Mouse (Mus musculus): ENCODE results near the gene Diaph2. TPM values are rescaled to one million over a fixed set of nuclear protein-coding genes. Genes with fewer than 3 reads are reported as not detected.
"Not testable (repeated sequence)": the region's sequence is repeated elsewhere in the genome, so short reads cannot be mapped to it uniquely, and the experiment has no call there.

Gene Diaph2
- polyA plus RNA-seq, 1 experiment from 2014 or later: 6.4 TPM

DNA sequence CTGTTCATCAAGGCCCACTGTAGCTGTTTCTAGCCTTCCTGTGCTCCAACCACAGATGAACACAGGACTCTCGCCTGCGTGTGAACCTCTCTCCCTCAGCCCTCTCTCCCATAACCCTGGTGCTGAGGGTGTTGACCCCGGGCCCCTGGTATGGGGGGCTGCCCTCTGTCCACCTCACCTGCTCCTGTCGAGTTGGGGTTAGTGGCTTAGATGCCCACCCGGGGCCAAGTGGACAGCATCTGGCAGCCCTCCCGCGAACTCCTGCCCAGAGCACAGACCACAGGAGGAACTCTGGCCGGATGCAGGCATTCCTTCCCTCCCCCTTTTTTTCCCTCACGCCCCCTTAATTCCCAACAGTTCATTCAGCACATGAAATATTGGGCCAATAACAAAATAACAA, 537.5 kb downstream of the Diaph2 start:
- 73% methylated on average over 9 of the region's 9 CpGs for WGBS
- no peak for ATAC-seq (ENCODE audit: insufficient number of reproducible peaks, low FRiP score)
- H3K9me3 ChIP-seq (replicated peaks): no peaks in the 10 kb centered on the region
- H3K4me3 ChIP-seq: no peak overlapping the region
- H3K36me3 ChIP-seq: no peaks in the 10 kb centered on the region
- H3K9ac ChIP-seq: no peak overlapping the region
- no peaks in the 10 kb centered on the region for H3K4me1 ChIP-seq (replicated peaks)
- no peaks in the 10 kb centered on the region for H3K27me3 ChIP-seq (replicated peaks)
- H3K27ac ChIP-seq (ENCODE audit: poor library complexity, severe bottlenecking): no peak overlapping the region
- H3K4me2 ChIP-seq: no peak overlapping the region

DNA sequence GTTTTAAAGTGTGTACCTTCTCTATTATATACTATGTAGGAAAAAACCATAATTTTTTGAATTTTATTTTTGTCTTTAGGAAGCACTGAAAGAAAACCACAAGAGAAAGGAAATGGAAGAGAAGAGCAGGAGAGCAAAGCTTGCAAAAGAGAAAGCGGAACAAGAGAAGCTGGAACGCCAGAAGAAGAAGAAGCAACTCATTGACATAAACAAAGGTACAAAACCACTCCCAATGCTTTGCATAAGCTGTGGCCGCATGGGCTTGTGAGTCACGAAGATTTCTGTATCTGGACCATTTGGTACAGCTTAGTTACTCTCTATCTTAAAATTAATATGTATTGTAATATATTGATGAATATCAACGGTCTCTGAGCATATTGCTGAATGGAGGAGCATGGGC, 540.2 kb downstream of the Diaph2 start:
- Histone ChIP-seq H3K27me3 (replicated peaks) (no peaks in the 10 kb centered on the region), H3K9me3 (replicated peaks) (no peaks in the 10 kb centered on the region), H3K4me3 (no peak overlapping the region), H3K9ac (no peak overlapping the region), H3K36me3 (no peaks in the 10 kb centered on the region), H3K27ac (ENCODE audit: poor library complexity, severe bottlenecking) (no peak overlapping the region), H3K4me2 (no peak overlapping the region), H3K4me1 (replicated peaks) (no peaks in the 10 kb centered on the region)
- no peak for ATAC-seq (ENCODE audit: insufficient number of reproducible peaks, low FRiP score)
- WGBS: 77% methylated on average over 5 of the region's 5 CpGs

DNA sequence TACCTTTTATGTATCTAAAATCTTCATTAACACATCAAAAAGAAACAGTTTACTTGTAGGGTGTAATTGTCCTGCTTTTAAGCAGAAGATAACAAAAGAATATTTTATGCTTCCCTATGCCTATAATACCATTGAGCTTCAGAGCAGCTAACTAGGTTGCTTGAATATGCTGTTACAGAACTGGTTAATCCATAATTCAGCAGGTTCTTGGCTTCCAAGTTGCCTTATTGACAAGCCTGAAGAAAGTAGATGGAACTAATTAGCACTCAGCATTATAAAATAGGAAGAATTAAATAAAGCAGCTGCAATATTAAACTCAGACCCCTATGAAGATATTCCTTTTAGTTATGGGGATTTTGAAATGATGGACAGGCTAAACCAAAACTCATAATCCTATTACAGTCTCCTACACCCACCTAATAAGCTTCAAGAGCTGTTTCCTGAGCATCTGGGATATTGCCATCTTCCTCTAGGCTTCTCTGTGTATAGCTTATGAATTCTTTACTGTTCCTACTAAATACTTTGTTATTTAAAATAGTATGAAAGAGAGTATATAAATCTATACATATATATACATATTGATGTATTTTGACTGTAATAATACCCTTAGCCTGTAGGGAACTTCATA, 601.4 kb downstream of the Diaph2 start:
- H3K27me3 ChIP-seq (replicated peaks): no peaks in the 10 kb centered on the region
- no peaks in the 10 kb centered on the region for H3K4me1 ChIP-seq (replicated peaks)
- ATAC-seq (ENCODE audit: insufficient number of reproducible peaks, low FRiP score): no peak
- no peaks in the 10 kb centered on the region for H3K9me3 ChIP-seq (replicated peaks)
- no peak overlapping the region for H3K9ac ChIP-seq
- no peak overlapping the region for H3K4me3 ChIP-seq
- H3K27ac ChIP-seq (ENCODE audit: poor library complexity, severe bottlenecking): no peak overlapping the region
- H3K4me2 ChIP-seq: no peak overlapping the region
- no peaks in the 10 kb centered on the region for H3K36me3 ChIP-seq

DNA sequence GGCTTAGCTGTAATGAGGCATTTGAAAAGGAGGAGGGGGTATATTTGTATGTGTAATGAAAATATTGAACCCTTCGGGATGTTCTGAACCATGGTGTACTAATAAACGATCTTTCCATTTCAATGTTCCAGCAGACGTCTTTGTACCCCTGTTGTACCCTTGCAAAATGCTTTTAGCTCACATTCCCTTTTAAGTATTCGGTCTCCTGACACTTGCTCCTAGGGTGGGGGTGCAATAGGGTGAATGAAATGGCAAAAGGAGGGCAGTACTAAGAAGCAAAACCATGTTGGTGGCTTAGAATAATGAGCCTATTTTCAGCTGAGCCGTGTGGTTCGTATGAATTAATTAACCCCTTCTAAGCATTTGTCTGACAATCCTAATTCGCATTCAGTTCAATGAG, 601.9 kb downstream of the Diaph2 start:
- Histone ChIP-seq H3K36me3 (no peaks in the 10 kb centered on the region), H3K4me2 (no peak overlapping the region), H3K27ac (ENCODE audit: poor library complexity, severe bottlenecking) (no peak overlapping the region), H3K27me3 (replicated peaks) (no peaks in the 10 kb centered on the region), H3K4me1 (replicated peaks) (no peaks in the 10 kb centered on the region), H3K9me3 (replicated peaks) (no peaks in the 10 kb centered on the region), H3K9ac (no peak overlapping the region), H3K4me3 (no peak overlapping the region)
- 75% methylated on average over 7 of the region's 7 CpGs for WGBS
- ATAC-seq (ENCODE audit: insufficient number of reproducible peaks, low FRiP score): no peak

DNA sequence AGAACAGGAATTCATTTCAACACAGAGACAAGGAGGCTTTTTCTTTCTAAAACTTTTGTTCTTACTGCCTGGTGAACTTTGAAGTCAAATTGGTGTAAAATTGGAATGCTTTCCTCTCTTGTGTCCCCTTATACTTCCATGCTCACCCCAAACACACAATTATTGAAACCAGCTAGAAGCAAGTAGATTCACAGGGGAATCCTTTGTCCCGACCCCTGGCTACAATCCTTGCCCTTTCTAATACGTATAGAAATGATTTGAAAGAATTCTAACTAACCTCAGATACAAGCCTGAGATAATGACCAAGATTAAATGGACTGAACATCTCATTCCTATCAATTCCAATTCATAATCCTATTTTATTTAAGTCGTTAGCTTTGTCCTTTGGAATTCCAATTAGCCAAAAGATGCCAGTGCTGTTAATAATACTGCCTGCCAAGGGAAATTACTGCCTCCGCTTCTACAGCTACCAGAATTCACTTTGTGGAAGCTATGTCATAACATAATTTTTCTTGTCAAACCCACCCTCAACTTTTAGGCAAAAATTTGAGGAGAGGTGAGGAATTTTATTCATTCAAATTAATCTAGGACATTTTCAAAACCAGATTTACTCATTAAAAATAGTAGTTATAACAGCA, 644.1 kb downstream of the Diaph2 start:
- Histone ChIP-seq H3K4me3 (no peak overlapping the region), H3K27me3 (replicated peaks) (no peaks in the 10 kb centered on the region), H3K27ac (ENCODE audit: poor library complexity, severe bottlenecking) (no peak overlapping the region), H3K9me3 (replicated peaks) (no peaks in the 10 kb centered on the region), H3K9ac (no peak overlapping the region), H3K4me1 (replicated peaks) (no peaks in the 10 kb centered on the region), H3K36me3 (no peaks in the 10 kb centered on the region), H3K4me2 (no peak overlapping the region)
- 75% methylated on average over 4 of the region's 4 CpGs for WGBS
- no peak for ATAC-seq (ENCODE audit: insufficient number of reproducible peaks, low FRiP score)

DNA sequence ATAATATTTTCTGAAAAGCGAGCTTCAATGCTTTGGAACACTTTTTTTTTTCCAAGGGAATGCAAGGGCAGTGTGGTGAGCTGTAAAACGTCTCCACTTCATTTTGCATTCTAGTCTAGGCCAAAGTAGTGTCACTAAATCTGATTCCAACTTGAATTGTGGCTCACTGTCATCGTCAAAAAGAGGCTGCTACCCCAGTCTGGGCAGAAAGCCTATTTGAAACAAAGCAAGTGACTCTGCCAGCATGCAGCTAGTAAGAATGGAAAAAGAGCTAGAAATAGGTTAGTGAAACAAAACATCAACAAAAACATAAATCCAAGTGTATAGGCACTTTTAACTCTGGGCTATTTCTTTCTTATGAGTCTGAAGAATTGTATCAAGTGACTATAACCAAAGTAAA, 653.7 kb downstream of the Diaph2 start:
- no peak for ATAC-seq (ENCODE audit: insufficient number of reproducible peaks, low FRiP score)
- H3K4me1 ChIP-seq (replicated peaks): no peaks in the 10 kb centered on the region
- WGBS: 55% methylated on average over 3 of the region's 3 CpGs
- no peak overlapping the region for H3K4me3 ChIP-seq
- H3K27ac ChIP-seq (ENCODE audit: poor library complexity, severe bottlenecking): no peak overlapping the region
- H3K4me2 ChIP-seq: no peak overlapping the region
- no peaks in the 10 kb centered on the region for H3K9me3 ChIP-seq (replicated peaks)
- no peaks in the 10 kb centered on the region for H3K27me3 ChIP-seq (replicated peaks)
- H3K9ac ChIP-seq: no peak overlapping the region
- H3K36me3 ChIP-seq: no peaks in the 10 kb centered on the region

DNA sequence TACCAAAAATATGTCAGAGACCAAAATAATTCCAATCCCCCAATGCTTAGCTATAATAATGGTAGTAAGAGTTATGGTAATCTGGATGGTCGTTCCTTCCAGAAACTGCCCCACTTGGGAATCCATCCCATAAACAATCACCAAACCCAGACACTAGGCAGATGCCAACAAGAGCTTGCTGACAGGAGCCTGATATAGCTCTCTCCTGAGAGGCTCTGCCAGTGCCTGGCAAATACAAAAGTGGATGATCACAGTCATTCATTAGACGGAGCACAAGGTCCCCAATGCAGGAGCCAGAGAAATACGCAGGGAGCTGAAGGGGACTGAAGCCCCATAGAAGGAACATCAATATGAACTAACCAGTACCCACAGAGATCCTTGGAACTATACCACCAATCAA, 657.9 kb downstream of the Diaph2 start:
- not testable (repeated sequence) for ATAC-seq (ENCODE audit: insufficient number of reproducible peaks, low FRiP score); H3K4me3 ChIP-seq; H3K4me2 ChIP-seq; H3K27ac ChIP-seq (ENCODE audit: poor library complexity, severe bottlenecking); H3K9ac ChIP-seq; H3K4me1 ChIP-seq (replicated peaks); H3K36me3 ChIP-seq; H3K9me3 ChIP-seq (replicated peaks); H3K27me3 ChIP-seq (replicated peaks)
- 41% methylated on average over 3 of the region's 3 CpGs for WGBS

DNA sequence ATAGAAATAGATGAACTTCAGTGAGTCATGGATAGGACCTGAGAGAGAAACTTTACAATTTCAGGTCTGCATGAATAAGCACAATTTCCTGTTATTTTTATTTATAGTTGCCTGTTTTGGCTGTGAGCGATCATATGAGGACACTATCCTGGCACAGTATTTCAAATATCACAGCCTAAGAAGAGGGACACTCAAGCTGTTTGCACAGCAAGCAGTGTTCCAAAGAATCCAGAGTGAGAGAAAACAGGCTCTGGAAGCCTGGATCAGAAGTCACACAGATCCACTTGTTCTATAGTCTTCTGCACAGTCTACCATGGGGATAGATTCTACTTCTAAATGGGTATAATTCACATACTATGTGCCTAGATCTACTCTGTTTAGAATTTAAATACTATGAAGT, 659.4 kb downstream of the Diaph2 start:
- no peaks in the 10 kb centered on the region for H3K36me3 ChIP-seq
- H3K4me3 ChIP-seq: no peak overlapping the region
- no peak overlapping the region for H3K9ac ChIP-seq
- H3K27me3 ChIP-seq (replicated peaks): no peaks in the 10 kb centered on the region
- no peak for ATAC-seq (ENCODE audit: insufficient number of reproducible peaks, low FRiP score)
- H3K9me3 ChIP-seq (replicated peaks): no peaks in the 10 kb centered on the region
- H3K4me1 ChIP-seq (replicated peaks): no peaks in the 10 kb centered on the region
- no peak overlapping the region for H3K4me2 ChIP-seq
- H3K27ac ChIP-seq (ENCODE audit: poor library complexity, severe bottlenecking): no peak overlapping the region
- WGBS: 82% methylated on average over 1 of the region's 1 CpGs

DNA sequence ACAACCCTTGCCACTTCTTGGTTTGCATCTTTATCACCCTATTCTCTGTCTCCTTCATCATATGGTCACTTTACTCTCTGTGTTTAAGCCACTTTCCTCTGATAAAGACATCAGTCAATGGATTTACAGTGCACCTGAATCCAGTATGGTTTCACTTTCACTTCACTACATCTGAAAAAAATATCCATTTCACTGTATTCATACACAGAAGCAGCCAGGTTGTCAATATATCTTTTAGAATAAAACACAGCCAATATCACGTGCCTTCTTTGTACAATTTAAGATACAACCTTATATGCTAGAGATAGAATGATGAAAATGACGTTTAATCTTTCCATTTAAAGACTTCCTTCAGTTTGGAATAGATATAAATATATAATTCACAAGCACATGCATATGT, 673.6 kb downstream of the Diaph2 start:
- no peaks in the 10 kb centered on the region for H3K4me1 ChIP-seq (replicated peaks)
- H3K27me3 ChIP-seq (replicated peaks): no peaks in the 10 kb centered on the region
- H3K4me2 ChIP-seq: no peak overlapping the region
- H3K9me3 ChIP-seq (replicated peaks): no peaks in the 10 kb centered on the region
- no peak overlapping the region for H3K9ac ChIP-seq
- WGBS: 70% methylated on average over 2 of the region's 2 CpGs
- no peak for ATAC-seq (ENCODE audit: insufficient number of reproducible peaks, low FRiP score)
- H3K4me3 ChIP-seq: no peak overlapping the region
- H3K36me3 ChIP-seq: no peaks in the 10 kb centered on the region
- H3K27ac ChIP-seq (ENCODE audit: poor library complexity, severe bottlenecking): no peak overlapping the region

DNA sequence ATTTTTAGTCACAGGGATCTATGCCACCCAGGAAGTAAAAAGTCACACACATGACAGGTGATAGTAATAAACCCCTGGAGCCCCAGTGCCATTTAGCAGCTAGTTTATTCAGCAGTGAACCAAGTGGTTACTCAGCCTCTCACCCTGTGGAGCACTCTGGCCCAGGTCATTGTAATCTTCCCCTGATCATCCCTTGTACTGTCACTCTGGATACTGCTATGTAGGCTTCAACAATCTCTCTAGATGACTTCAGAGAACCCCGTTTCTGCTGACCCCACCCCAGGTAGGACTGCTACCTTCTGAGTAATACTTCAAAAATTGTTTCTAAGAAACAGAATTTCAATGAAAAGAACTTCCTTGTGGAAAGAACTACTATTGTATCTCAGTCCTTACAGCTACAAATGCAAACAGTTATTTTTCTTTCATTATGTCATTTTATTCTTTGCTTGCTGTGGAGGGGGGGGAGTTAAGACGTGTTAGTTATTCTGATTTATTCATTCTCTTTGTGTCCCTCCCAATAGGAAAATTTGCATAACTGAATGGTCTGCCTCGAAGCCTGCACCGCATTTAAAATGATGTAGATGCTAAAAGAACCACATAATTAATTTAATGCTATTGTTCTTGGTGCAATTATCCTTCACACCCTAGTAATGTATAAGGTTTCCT, 702.4 kb downstream of the Diaph2 start:
- Histone ChIP-seq H3K9ac (no peak overlapping the region), H3K36me3 (no peaks in the 10 kb centered on the region), H3K27ac (ENCODE audit: poor library complexity, severe bottlenecking) (no peak overlapping the region), H3K4me2 (no peak overlapping the region), H3K27me3 (replicated peaks) (no peaks in the 10 kb centered on the region), H3K9me3 (replicated peaks) (no peaks in the 10 kb centered on the region), H3K4me3 (no peak overlapping the region), H3K4me1 (replicated peaks) (no peaks in the 10 kb centered on the region)
- ATAC-seq (ENCODE audit: insufficient number of reproducible peaks, low FRiP score): no peak
- 67% methylated on average over 4 of the region's 4 CpGs for whole genome bisulfite sequencing

DNA sequence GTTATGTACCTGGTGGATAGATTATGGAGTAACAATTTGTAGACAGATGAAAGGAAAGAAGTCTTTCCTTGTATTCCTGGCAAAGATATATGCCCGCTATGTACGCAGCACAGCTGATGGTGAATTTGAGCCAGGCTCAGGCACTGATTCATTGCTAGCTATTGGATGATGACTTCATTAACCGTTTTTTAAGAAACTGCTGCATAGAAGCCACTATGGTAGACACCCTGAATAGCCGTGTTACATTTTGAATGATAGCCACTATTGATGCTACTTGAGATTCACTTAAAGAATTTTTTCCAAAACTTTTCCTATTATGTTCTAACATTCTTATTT, 702.9 kb downstream of the Diaph2 start:
- Histone ChIP-seq H3K27me3 (replicated peaks) (no peaks in the 10 kb centered on the region), H3K4me3 (no peak overlapping the region), H3K27ac (ENCODE audit: poor library complexity, severe bottlenecking) (no peak overlapping the region), H3K4me2 (no peak overlapping the region), H3K4me1 (replicated peaks) (no peaks in the 10 kb centered on the region), H3K36me3 (no peaks in the 10 kb centered on the region), H3K9me3 (replicated peaks) (no peaks in the 10 kb centered on the region), H3K9ac (no peak overlapping the region)
- WGBS: 79% methylated on average over 4 of the region's 4 CpGs
- ATAC-seq (ENCODE audit: insufficient number of reproducible peaks, low FRiP score): no peak

DNA sequence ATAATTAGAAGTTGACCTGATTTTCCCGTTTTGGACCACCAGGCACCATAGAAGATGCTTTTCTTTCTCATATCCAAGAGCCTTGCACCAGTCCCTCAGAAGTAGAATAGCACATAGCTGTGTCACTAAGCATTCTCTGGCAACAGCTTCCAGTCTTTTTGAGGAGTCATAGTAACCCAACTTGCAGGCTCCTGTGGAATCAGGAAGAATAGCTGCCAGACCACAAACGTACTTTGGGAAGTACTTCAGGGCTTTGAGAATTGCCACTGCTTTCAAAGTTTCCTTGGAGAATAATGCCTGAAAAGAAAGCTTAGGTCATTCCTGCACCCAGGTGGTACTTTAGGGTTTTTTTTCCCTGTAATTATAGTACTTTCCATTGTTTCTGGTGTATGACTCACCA, 723.6 kb downstream of the Diaph2 start:
- no peak overlapping the region for H3K4me2 ChIP-seq
- no peak overlapping the region for H3K27ac ChIP-seq (ENCODE audit: poor library complexity, severe bottlenecking)
- WGBS: 47% methylated on average over 2 of the region's 2 CpGs
- no peak for ATAC-seq (ENCODE audit: insufficient number of reproducible peaks, low FRiP score)
- no peaks in the 10 kb centered on the region for H3K9me3 ChIP-seq (replicated peaks)
- no peaks in the 10 kb centered on the region for H3K4me1 ChIP-seq (replicated peaks)
- H3K4me3 ChIP-seq: no peak overlapping the region
- no peaks in the 10 kb centered on the region for H3K36me3 ChIP-seq
- no peak overlapping the region for H3K9ac ChIP-seq
- H3K27me3 ChIP-seq (replicated peaks): no peaks in the 10 kb centered on the region

Measured in heart, embryonic 12.5 days (tissue).